ENCODE assay signal across 9 mouse cellular contexts in genomic region chr16:33562874-33563537, GRCm38 (mm10). TPM values are rescaled to one million over a fixed set of nuclear protein-coding genes. Genes with fewer than 3 reads are reported as not detected.
A peak's percentile ranks its signal among the peaks of the same experiment; 100 is the strongest.
DNase-seq lines count a peak whose midpoint lies in the region; ATAC-seq and TF ChIP-seq lines count a peak whose summit lies in the region.
"Had no signal": no experiment of that assay in that cellular context is flagged by ENCODE, and none has a peak within 500 bp of the region (broad histone marks: within the 10 kb centered on the region; RNA-seq: fewer than 3 reads in every experiment).

No protein-coding gene starts in this region.

- H3K27ac ChIP-seq in stomach, postnatal 0 days (replicated peaks) = peak overlapping the region; percentile 78

- TF ChIP-seq CTCF in stomach, postnatal 0 days (IDR thresholded peaks at IDR 0.05; ENCODE audit: low read depth) = no peak

- H3K9me3 ChIP-seq in stomach, postnatal 0 days (ENCODE audit: control insufficient read depth, low read length) = no peaks in the 10 kb centered on the region
- H3K9me3 ChIP-seq: G1E had no signal

- TF ChIP-seq EP300 in stomach, postnatal 0 days (optimal IDR thresholded peaks at IDR 0.05) = no peak

- no peaks in the 10 kb centered on the region for H3K27me3 ChIP-seq in stomach, postnatal 0 days (ENCODE audit: control insufficient read depth, insufficient read depth, low read length)

- H3K36me3 ChIP-seq in stomach, postnatal 0 days (ENCODE audit: control insufficient read depth, insufficient read depth, low read length) = no peaks in the 10 kb centered on the region; the same call in 1 of the 2 replicates
- H3K36me3 ChIP-seq: G1E had no signal

- peaks cover 4% of the 10 kb centered on the region; the same call in 1 of the 2 replicates for H3K4me1 ChIP-seq in stomach, postnatal 0 days (replicated peaks; ENCODE audit: control insufficient read depth, insufficient read depth)

- intact Hi-C loops in heart, postnatal 14 days (cut with DNase I) = loop anchor here (2.0 kb wide), 1 partner anchor 114 kb away; no protein-coding TSS in a partner anchor

- peak; percentile 58 for DNase-seq in urinary bladder, postnatal 14 days (ENCODE audit: low spot score)
- no peak for DNase-seq in urinary bladder, postnatal 10 days (ENCODE audit: low spot score)
- peak; percentile 49 to 57 for DNase-seq in heart, postnatal 14 days
- peak; percentile 68 to 83 for DNase-seq in kidney, postnatal 36 days
- peak; percentile 45 for DNase-seq in stomach, postnatal 0 days (ENCODE audit: low spot score)
- DNase-seq in cerebellum, adult 11-12 months = no peak
- DNase-seq in cerebellum, adult 8-10 months = no peak
- no peak for DNase-seq in frontal cortex, adult 2 months (ENCODE audit: extremely low spot score in 1 of 2, low spot score in 1 of 2)

- no peak overlapping the region for H3K4me3 ChIP-seq in stomach, postnatal 0 days (ENCODE audit: low read depth, low read length)

- ATAC-seq in stomach, postnatal 0 days (ENCODE audit: low FRiP score, low TSS enrichment) = peak; percentile 25; the same call in 1 of the 2 replicates

- 0 out of 2 replicates have a peak overlapping the region, but pooled peaks have one; percentile 27 for H3K4me2 ChIP-seq in stomach, postnatal 0 days (replicated peaks; ENCODE audit: low read depth)

- no peak overlapping the region; the same call in 1 of the 2 replicates for H3K9ac ChIP-seq in stomach, postnatal 0 days (ENCODE audit: low read length)

- 27% methylated on average over 12 of the region's 12 CpGs for WGBS in stomach, postnatal 0 days

RNA-seq across cellular contexts. Expression of gene Slc12a8, which starts 45.9 kb away (rescaled TPM):
- under 1 TPM; 0.45 to 0.56 TPM for total RNA-seq in heart, postnatal 14 days (2021)
- polyA plus RNA-seq in stomach, postnatal 0 days (2015; fragmentation: Nextera tagmentation; extraction: Ambion mirVana) = 3.0 and 4.0 TPM in 2 replicates
- polyA plus RNA-seq in frontal cortex, adult 2 months (2012; rRNA removed) = 2.0 and 2.8 TPM in 2 replicates
- polyA plus RNA-seq: G1E had no signal

Comparison
In these comparisons a context has a peak if more than half of its experiments do, and no peak if none do; other contexts are left out.
1. DNase-seq: peak in urinary bladder, postnatal 14 days (single experiment), heart, postnatal 14 days (2 of 2), kidney, postnatal 36 days (2 of 2) and stomach, postnatal 0 days (single experiment); none in urinary bladder, postnatal 10 days (single experiment), cerebellum, adult 11-12 months (single experiment), cerebellum, adult 8-10 months (single experiment) and frontal cortex, adult 2 months (0 of 2).